Mouse (Mus musculus): ENCODE data around the gene Ndrg2. TPM values are rescaled to one million over a fixed set of nuclear protein-coding genes. Genes with fewer than 3 reads are reported as not detected.

Gene Ndrg2
- polyA plus RNA-seq, 1 experiment, result 24.9 TPM

- no peak overlapping the region for H3K4me3 ChIP-seq (replicated peaks; ENCODE audit: control insufficient read depth, low read depth, low read length)
- TF ChIP-seq POLR2A (IDR thresholded peaks at IDR 0.05; ENCODE audit: borderline replicate concordance, control insufficient read depth, low read depth, low read length), result no peak
- TF ChIP-seq CTCF (IDR thresholded peaks at IDR 0.05; ENCODE audit: control insufficient read depth, insufficient read depth, low read length), result no peak
- H3K27ac ChIP-seq (ENCODE audit: control insufficient read depth, insufficient read depth, low read depth, low read length, poor library complexity), result no peak overlapping the region
- H3K4me1 ChIP-seq (ENCODE audit: control insufficient read depth, insufficient read depth, low read length), result no peaks in the 10 kb centered on the region
- WGBS, result 85% methylated on average over 4 of the region's 4 CpGs
These were observed 5.0 kb upstream of the Ndrg2 start for GRCm38 (mm10) chr14:51918966-51919365.

DNA sequence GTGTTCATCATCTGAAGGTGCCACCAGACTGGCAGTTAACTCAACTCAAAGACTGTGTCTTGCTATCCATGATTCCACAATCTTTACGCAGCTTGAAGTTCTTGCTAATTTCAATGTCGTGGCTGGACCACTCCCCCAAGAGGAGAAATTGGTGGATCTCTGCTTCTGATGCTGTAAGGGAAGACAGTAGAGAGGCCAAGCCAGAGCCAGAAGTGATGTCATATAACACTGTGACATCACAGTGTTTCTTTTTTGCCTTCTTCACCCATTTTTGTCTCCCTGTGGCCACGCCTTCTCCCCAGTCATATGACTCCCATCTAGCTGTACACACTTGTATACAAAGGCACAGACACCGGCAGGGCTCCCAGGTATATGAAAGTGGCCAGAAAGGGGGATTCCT lies 4.2 kb upstream of the Ndrg2 start, which contains the start of gene Tppp2:
TSS of gene Tppp2 (plus strand) at position 301 of the 400 bp plus-strand sequence.
- WGBS, result 78% methylated on average over 4 of the region's 4 CpGs
- H3K27ac ChIP-seq (ENCODE audit: control insufficient read depth, insufficient read depth, low read depth, low read length, poor library complexity), result no peak within 1 kb of the TSS
- no peak for TF ChIP-seq POLR2A (IDR thresholded peaks at IDR 0.05; ENCODE audit: borderline replicate concordance, control insufficient read depth, low read depth, low read length)
- no peak for TF ChIP-seq CTCF (IDR thresholded peaks at IDR 0.05; ENCODE audit: control insufficient read depth, insufficient read depth, low read length)
- no peaks in the 10 kb centered on the region for H3K4me1 ChIP-seq (ENCODE audit: control insufficient read depth, insufficient read depth, low read length)
- no peak within 1 kb of the TSS for H3K4me3 ChIP-seq (replicated peaks; ENCODE audit: control insufficient read depth, low read depth, low read length)

DNA sequence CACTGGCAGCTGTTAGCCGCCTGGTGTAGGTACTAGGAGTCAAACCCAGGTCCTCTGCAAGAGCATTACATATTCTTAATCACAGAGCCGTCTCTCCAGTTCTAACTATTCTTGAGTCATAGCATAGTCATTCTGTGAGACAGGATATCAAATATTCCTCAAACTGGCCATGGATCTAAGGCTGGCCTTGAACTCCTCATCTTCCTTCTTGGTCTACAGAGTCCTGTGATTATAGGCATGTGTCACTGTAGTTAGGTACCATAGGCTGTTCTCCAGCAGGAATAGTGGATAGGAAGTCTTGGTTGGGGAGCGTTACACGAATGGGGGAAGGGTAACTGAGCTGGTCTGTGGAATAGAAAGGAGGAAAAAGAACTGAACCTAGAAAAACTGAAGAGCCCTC lies 2.6 kb upstream of the Ndrg2 start:
- 81% methylated on average over 4 of the region's 4 CpGs for WGBS
- TF ChIP-seq POLR2A (IDR thresholded peaks at IDR 0.05; ENCODE audit: borderline replicate concordance, control insufficient read depth, low read depth, low read length) (no peak), CTCF (IDR thresholded peaks at IDR 0.05; ENCODE audit: control insufficient read depth, insufficient read depth, low read length) (no peak)
- Histone ChIP-seq H3K27ac (ENCODE audit: control insufficient read depth, insufficient read depth, low read depth, low read length, poor library complexity) (no peak overlapping the region), H3K4me3 (replicated peaks; ENCODE audit: control insufficient read depth, low read depth, low read length) (no peak overlapping the region), H3K4me1 (ENCODE audit: control insufficient read depth, insufficient read depth, low read length) (no peaks in the 10 kb centered on the region; the same call in 1 of the 2 replicates)

DNA sequence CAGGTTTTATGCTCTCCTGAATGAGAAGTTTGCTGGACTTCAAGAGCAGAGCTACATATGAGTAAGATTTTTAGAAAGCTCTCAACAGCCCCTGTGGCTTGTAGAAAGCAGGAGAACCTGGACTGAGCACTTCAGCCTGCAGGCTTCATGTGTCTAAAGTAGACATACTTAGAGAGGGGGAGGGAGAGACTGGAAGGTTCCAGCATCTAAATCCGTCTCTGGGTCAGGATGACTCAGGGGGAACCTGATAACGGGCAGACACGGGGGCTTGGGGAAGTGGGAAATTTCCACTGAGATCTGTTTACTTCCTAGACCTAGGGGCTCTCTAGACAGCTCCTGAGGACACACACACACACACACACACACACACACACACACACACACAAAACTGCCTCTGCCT lies 1.1 kb upstream of the Ndrg2 start:
- WGBS, result 1% methylated on average over 3 of the region's 3 CpGs
- TF ChIP-seq CTCF (IDR thresholded peaks at IDR 0.05; ENCODE audit: control insufficient read depth, insufficient read depth, low read length) (no peak), POLR2A (IDR thresholded peaks at IDR 0.05; ENCODE audit: borderline replicate concordance, control insufficient read depth, low read depth, low read length) (no peak)
- H3K4me1 ChIP-seq (ENCODE audit: control insufficient read depth, insufficient read depth, low read length), result no peaks in the 10 kb centered on the region; the same call in 1 of the 2 replicates
- no peak overlapping the region for H3K27ac ChIP-seq (ENCODE audit: control insufficient read depth, insufficient read depth, low read depth, low read length, poor library complexity)
- no peak overlapping the region for H3K4me3 ChIP-seq (replicated peaks; ENCODE audit: control insufficient read depth, low read depth, low read length)

GRCm38 (mm10) chr14:51913062-51913959 lies 647 bp downstream of the Ndrg2 start:
- Histone ChIP-seq H3K4me3 (replicated peaks; ENCODE audit: control insufficient read depth, low read depth, low read length) (peak overlapping the region; percentile 64), H3K27ac (ENCODE audit: control insufficient read depth, insufficient read depth, low read depth, low read length, poor library complexity) (peak overlapping the region; percentile 66; the same call in 1 of the 2 replicates), H3K4me1 (ENCODE audit: control insufficient read depth, insufficient read depth, low read length) (no peaks in the 10 kb centered on the region; the same call in 1 of the 2 replicates)
- WGBS, result under 1% methylated on average over 58 of the region's 58 CpGs
- TF ChIP-seq POLR2A (IDR thresholded peaks at IDR 0.05; ENCODE audit: borderline replicate concordance, control insufficient read depth, low read depth, low read length), result no peak
- TF ChIP-seq CTCF (IDR thresholded peaks at IDR 0.05; ENCODE audit: control insufficient read depth, insufficient read depth, low read length), result no peak

GRCm38 (mm10) chr14:51912391-51913061 lies 1.4 kb downstream of the Ndrg2 start:
- H3K27ac ChIP-seq (ENCODE audit: control insufficient read depth, insufficient read depth, low read depth, low read length, poor library complexity), result no peak overlapping the region
- peak overlapping the region; percentile 64 for H3K4me3 ChIP-seq (replicated peaks; ENCODE audit: control insufficient read depth, low read depth, low read length)
- WGBS, result 19% methylated on average over 14 of the region's 14 CpGs
- no peak for TF ChIP-seq POLR2A (IDR thresholded peaks at IDR 0.05; ENCODE audit: borderline replicate concordance, control insufficient read depth, low read depth, low read length)
- no peak for TF ChIP-seq CTCF (IDR thresholded peaks at IDR 0.05; ENCODE audit: control insufficient read depth, insufficient read depth, low read length)
- H3K4me1 ChIP-seq (ENCODE audit: control insufficient read depth, insufficient read depth, low read length), result no peaks in the 10 kb centered on the region; the same call in 1 of the 2 replicates

DNA sequence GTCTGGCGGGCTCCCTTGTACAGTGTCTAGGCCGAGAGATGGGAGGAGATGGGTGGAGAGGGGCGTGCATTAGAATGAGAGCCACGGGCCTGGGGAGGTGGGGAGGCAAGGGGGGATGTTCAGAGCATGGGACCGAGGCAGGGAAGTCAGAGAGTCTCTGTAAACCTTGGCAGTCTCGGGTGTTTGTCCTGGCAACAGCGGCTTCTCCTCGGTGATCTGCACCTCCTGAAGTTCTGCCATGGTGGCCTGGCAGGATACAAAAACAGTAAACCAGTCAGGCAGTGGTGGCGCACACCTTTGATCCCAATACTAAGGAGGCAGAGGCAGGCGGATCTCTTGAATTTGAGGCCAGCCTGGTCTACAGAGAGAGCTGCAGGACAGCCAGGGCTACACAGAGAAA lies 2.7 kb downstream of the Ndrg2 start:
- no peaks in the 10 kb centered on the region; the same call in 1 of the 2 replicates for H3K4me1 ChIP-seq (ENCODE audit: control insufficient read depth, insufficient read depth, low read length)
- H3K27ac ChIP-seq (ENCODE audit: control insufficient read depth, insufficient read depth, low read depth, low read length, poor library complexity), result no peak overlapping the region
- TF ChIP-seq CTCF (IDR thresholded peaks at IDR 0.05; ENCODE audit: control insufficient read depth, insufficient read depth, low read length), result no peak
- TF ChIP-seq POLR2A (IDR thresholded peaks at IDR 0.05; ENCODE audit: borderline replicate concordance, control insufficient read depth, low read depth, low read length), result no peak
- H3K4me3 ChIP-seq (replicated peaks; ENCODE audit: control insufficient read depth, low read depth, low read length), result no peak overlapping the region
- 86% methylated on average over 10 of the region's 10 CpGs for WGBS

GRCm38 (mm10) chr14:51906102-51906501 lies 7.9 kb downstream of the Ndrg2 start:
- Histone ChIP-seq H3K27ac (ENCODE audit: control insufficient read depth, insufficient read depth, low read depth, low read length, poor library complexity) (no peak overlapping the region), H3K4me1 (ENCODE audit: control insufficient read depth, insufficient read depth, low read length) (no peaks in the 10 kb centered on the region), H3K4me3 (replicated peaks; ENCODE audit: control insufficient read depth, low read depth, low read length) (no peak overlapping the region)
- 63% methylated on average over 11 of the region's 11 CpGs for WGBS
- no peak for TF ChIP-seq CTCF (IDR thresholded peaks at IDR 0.05; ENCODE audit: control insufficient read depth, insufficient read depth, low read length)
- TF ChIP-seq POLR2A (IDR thresholded peaks at IDR 0.05; ENCODE audit: borderline replicate concordance, control insufficient read depth, low read depth, low read length), result no peak
